Comparison of ENCODE assay signal across 8 mouse cellular contexts in the genomic region with DNA sequence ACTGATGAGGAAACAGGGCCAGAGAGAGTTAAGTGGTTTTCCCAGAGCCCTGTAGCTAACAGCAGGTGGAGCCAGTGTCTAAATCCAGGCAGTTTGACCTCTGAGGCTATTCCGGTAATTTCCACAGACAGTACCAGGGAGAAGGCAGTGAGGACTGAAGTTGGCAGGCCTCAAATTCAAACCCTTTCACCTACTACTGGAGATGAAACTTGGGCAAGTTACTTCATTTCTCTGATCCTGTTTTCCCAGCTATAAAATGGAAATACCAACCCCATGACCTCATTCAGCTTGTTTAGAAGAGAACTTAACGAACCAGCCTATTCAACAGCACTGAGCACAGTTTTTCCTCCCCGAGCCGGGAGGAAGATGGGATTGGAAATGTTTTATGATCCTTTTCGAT. TPM values are rescaled to one million over a fixed set of nuclear protein-coding genes. Genes with fewer than 3 reads are reported as not detected.
A peak's percentile ranks its signal among the peaks of the same experiment; 100 is the strongest.
DNase-seq lines count a peak whose midpoint lies in the region; ATAC-seq and TF ChIP-seq lines count a peak whose summit lies in the region.

No protein-coding gene starts in this region.

- no peak overlapping the region for H3K4me2 ChIP-seq in hindbrain, postnatal 0 days (ENCODE audit: low read depth, low read length)
- H3K4me2 ChIP-seq in limb, embryonic 14.5 days (replicated peaks; ENCODE audit: low read depth, low read length, severe bottlenecking) = peak overlapping the region; percentile 40
- H3K4me2 ChIP-seq in neural tube, embryonic 13.5 days = peak overlapping the region; percentile 44

- 23% methylated on average over 5 of the region's 5 CpGs for WGBS in hindbrain, postnatal 0 days
- 6% methylated on average over 5 of the region's 5 CpGs for WGBS in limb, embryonic 14.5 days
- 7% methylated on average over 5 of the region's 5 CpGs for WGBS in neural tube, embryonic 13.5 days

- TF ChIP-seq CTCF in hindbrain, postnatal 0 days (IDR thresholded peaks at IDR 0.05; ENCODE audit: low read depth) = peak; percentile 73

- H3K27me3 ChIP-seq in hindbrain, postnatal 0 days (ENCODE audit: insufficient read depth, low read length) = no peaks in the 10 kb centered on the region
- H3K27me3 ChIP-seq in limb, embryonic 14.5 days (ENCODE audit: control insufficient read depth, insufficient read depth, low read length) = no peaks in the 10 kb centered on the region
- no peaks in the 10 kb centered on the region for H3K27me3 ChIP-seq in neural tube, embryonic 13.5 days

- H3K36me3 ChIP-seq in hindbrain, postnatal 0 days (ENCODE audit: insufficient read depth, low read length) = no peaks in the 10 kb centered on the region
- H3K36me3 ChIP-seq in limb, embryonic 14.5 days (ENCODE audit: control insufficient read depth, insufficient read depth, low read length) = no peaks in the 10 kb centered on the region
- no peaks in the 10 kb centered on the region for H3K36me3 ChIP-seq in neural tube, embryonic 13.5 days

- peaks cover 8% of the 10 kb centered on the region for H3K4me1 ChIP-seq in hindbrain, postnatal 0 days (ENCODE audit: insufficient read depth, low read length)
- peaks cover 30% of the 10 kb centered on the region for H3K4me1 ChIP-seq in limb, embryonic 14.5 days (ENCODE audit: control insufficient read depth, insufficient read depth, low read length)
- H3K4me1 ChIP-seq in neural tube, embryonic 13.5 days (replicated peaks) = peaks cover 27% of the 10 kb centered on the region

- peak; percentile 69 for ATAC-seq in frontal cortex, adult (ENCODE audit: low TSS enrichment)
- peak; percentile 47 for ATAC-seq in hindbrain, postnatal 0 days
- peak; percentile 63; the same call in 1 of the 2 replicates for ATAC-seq in limb, embryonic 14.5 days (ENCODE audit: low FRiP score, low read depth)
- no peak; the same call in 1 of the 2 replicates for ATAC-seq in neural tube, embryonic 13.5 days (ENCODE audit: low read depth)

- H3K27ac ChIP-seq in hindbrain, postnatal 0 days = peak overlapping the region; percentile 27; the same call in 1 of the 2 replicates
- H3K27ac ChIP-seq in limb, embryonic 14.5 days (replicated peaks; ENCODE audit: low read depth, low read length) = peak overlapping the region; percentile 81
- peak overlapping the region; percentile 76 for H3K27ac ChIP-seq in neural tube, embryonic 13.5 days (replicated peaks)

- H3K9ac ChIP-seq in hindbrain, postnatal 0 days (replicated peaks; ENCODE audit: low read length) = no peak overlapping the region
- H3K9ac ChIP-seq in limb, embryonic 14.5 days (ENCODE audit: low read depth, low read length, severe bottlenecking) = peak overlapping the region; percentile 25
- 0 out of 2 replicates have a peak overlapping the region, but pooled peaks have one; percentile 35 for H3K9ac ChIP-seq in neural tube, embryonic 13.5 days

- no peaks in the 10 kb centered on the region for H3K9me3 ChIP-seq in hindbrain, postnatal 0 days (ENCODE audit: low read length)
- H3K9me3 ChIP-seq in limb, embryonic 14.5 days (ENCODE audit: control insufficient read depth, low read length) = no peaks in the 10 kb centered on the region
- H3K9me3 ChIP-seq in neural tube, embryonic 13.5 days = no peaks in the 10 kb centered on the region

- TF ChIP-seq POLR2A in limb, embryonic 14.5 days (IDR thresholded peaks at IDR 0.05; ENCODE audit: borderline replicate concordance, extremely low read depth, insufficient read depth, insufficient read length) = no peak

- no peak overlapping the region for H3K4me3 ChIP-seq in hindbrain, postnatal 0 days (ENCODE audit: low read length)
- no peak overlapping the region for H3K4me3 ChIP-seq in limb, embryonic 14.5 days (replicated peaks; ENCODE audit: low read length)
- H3K4me3 ChIP-seq in neural tube, embryonic 13.5 days = no peak overlapping the region

- no peak for DNase-seq in frontal cortex, postnatal 14 days (ENCODE audit: low spot score in 2 of 2)
- DNase-seq in embryo, embryonic 10 days (ENCODE audit: low spot score) = peak; percentile 79
- DNase-seq in gastrocnemius, postnatal 25 days = peak; percentile 40
- peak; percentile 67 for DNase-seq in hindbrain, postnatal 0 days (ENCODE audit: low spot score)
- DNase-seq in limb, embryonic 14.5 days (ENCODE audit: low spot score) = peak; percentile 70
- no peak for DNase-seq in thymus, postnatal 25 days

RNA-seq across cellular contexts. Expression of gene Tm4sf4, which starts 45.2 kb away (rescaled TPM):
- total RNA-seq in gastrocnemius, postnatal 25 days (2021) = not detected
- total RNA-seq in hindbrain, postnatal 0 days (2014; rRNA removed) = 0.43 TPM in 1 of 2 replicates, not detected in the other
- 0.19 and 0.23 TPM in 2 replicates for polyA plus RNA-seq in hindbrain, postnatal 0 days (2015; fragmentation: Nextera tagmentation; extraction: Ambion mirVana)
- polyA plus RNA-seq in limb, embryonic 14.5 days (2012; rRNA removed) = 0.12 and 0.13 TPM in 2 replicates
- 0.12 TPM in 1 of 2 replicates, not detected in the other for polyA plus RNA-seq in limb, embryonic 14.5 days (2014; fragmentation: Nextera tagmentation; extraction: Ambion mirVana)
- polyA plus RNA-seq in neural tube, embryonic 13.5 days (2015; fragmentation: Nextera tagmentation; extraction: Ambion mirVana) = 0.92 and 1.4 TPM in 2 replicates

Comparison
In these comparisons a context has a peak if more than half of its experiments do, and no peak if none do; other contexts are left out.
1. DNase-seq: peak in embryo, embryonic 10 days (single experiment), gastrocnemius, postnatal 25 days (single experiment), hindbrain, postnatal 0 days (single experiment) and limb, embryonic 14.5 days (single experiment); none in frontal cortex, postnatal 14 days (0 of 2) and thymus, postnatal 25 days (single experiment).
2. H3K27ac ChIP-seq: peak in every context shown above with its lines; median percentile 81 in limb, embryonic 14.5 days; 76 in neural tube, embryonic 13.5 days; 27 in hindbrain, postnatal 0 days.